Mouse (Mus musculus) midbrain, embryonic 15.5 days (tissue): Measurements from ENCODE around the gene Eps15. TPM values are rescaled to one million over a fixed set of nuclear protein-coding genes. Genes with fewer than 3 reads are reported as not detected.

Source experiments
- ATAC-seq: fragments of 200-750 bp; cut with Nextera tagmentation; replicated peaks from 2 replicates; pipeline ENCODE4 v1.8.0; 2017; ENCODE audit warnings: moderate TSS enrichment
- H3K27ac ChIP-seq: fragments of 300-500 bp; sonication (generic); 2 replicates; pipeline ENCODE4 v1.5.1; 2015; ENCODE audit warnings: mild to moderate bottlenecking, inconsistent platforms
- H3K27me3 ChIP-seq: fragments of 300-500 bp; sonication (generic); replicated peaks from 2 replicates; pipeline ENCODE4 v1.6.1; 2015; ENCODE audit warnings: inconsistent platforms
- H3K36me3 ChIP-seq: fragments of 300-500 bp; sonication (generic); replicated peaks from 2 replicates; pipeline ENCODE4 v1.6.1; 2015; ENCODE audit warnings: inconsistent platforms
- H3K4me1 ChIP-seq: fragments of 300-500 bp; sonication (generic); 2 replicates; pipeline ENCODE4 v1.6.1; 2015; ENCODE audit warnings: inconsistent platforms
- H3K4me2 ChIP-seq: fragments of 300-500 bp; sonication (generic); 2 replicates; pipeline ENCODE4 v1.6.1; 2015; ENCODE audit warnings: inconsistent platforms, mild to moderate bottlenecking, moderate library complexity
- H3K4me3 ChIP-seq: fragments of 300-500 bp; sonication (generic); 2 replicates; pipeline ENCODE4 v1.5.1; 2015; ENCODE audit warnings: mild to moderate bottlenecking, inconsistent platforms
- H3K9ac ChIP-seq: fragments of 300-500 bp; sonication (generic); 2 replicates; pipeline ENCODE4 v1.6.1; 2015; ENCODE audit warnings: mild to moderate bottlenecking, inconsistent platforms
- H3K9me3 ChIP-seq: fragments of 300-500 bp; sonication (generic); 2 replicates; pipeline ENCODE4 v1.6.1; 2016; ENCODE audit warnings: inconsistent platforms
- WGBS: fragments of 180-500 bp; shearing (Covaris S2); methylation state at CpG from one replicate; pipeline ENCODE4 v1.1.7; 2015; ENCODE audit warnings: mixed read lengths; 5-methylcytosine and 5-hydroxymethylcytosine counted together
- polyA plus RNA-seq: library from polyadenylated mRNA; unstranded; fragments of >200 nt; fragmentation: Nextera tagmentation; extraction: Ambion mirVana; gene quantifications from 2 replicates; pipeline ENCODE4 v1.2.1, GENCODE M21; 2015

The Eps15 gene
- polyA plus RNA-seq, 1 experiment from 2014 or later: 61.0 TPM

DNA sequence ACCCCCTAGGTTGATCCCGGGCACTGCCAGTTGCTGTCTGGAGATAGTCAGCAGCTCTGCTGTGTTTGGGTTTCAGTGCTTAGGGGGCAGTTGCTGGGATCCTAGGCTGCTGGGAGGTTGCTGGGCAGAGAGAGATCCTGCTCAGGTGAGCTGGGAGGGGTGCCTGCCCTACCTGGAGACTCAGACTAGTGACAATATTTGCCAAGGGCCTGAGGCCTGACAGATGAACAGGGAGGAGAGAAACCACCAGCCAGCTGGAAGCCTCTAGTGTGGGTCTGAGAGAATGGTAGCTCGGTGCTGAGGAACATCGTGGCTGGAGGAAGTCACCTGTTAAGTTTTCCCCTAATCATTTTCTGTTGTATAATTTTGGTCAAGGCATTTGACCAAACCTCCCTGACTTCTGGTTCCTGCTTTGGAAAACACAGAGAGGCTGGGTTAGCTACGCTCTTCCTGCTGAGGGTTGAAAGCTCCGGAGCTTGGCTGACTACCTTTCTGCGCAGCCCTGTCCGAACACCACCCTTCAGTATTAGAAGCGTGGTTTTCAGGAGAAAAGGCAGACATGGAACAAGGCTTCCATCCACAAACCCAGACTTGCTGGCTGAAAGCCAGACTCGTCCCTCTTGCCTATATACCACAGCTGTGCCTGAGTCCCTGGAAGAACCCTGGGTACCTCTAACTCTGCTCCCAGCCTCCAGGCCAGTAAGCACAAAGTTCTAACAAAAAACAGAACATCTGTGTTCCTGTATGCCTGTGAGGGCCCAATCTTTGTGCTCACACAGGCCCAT, 127.8 kb downstream of the Eps15 start:
- peak overlapping the region; percentile 90 for H3K4me2 ChIP-seq
- H3K36me3 ChIP-seq: no peaks in the 10 kb centered on the region
- 84% methylated on average over 9 of the region's 9 CpGs for WGBS
- no peaks in the 10 kb centered on the region for H3K9me3 ChIP-seq
- ATAC-seq: 0 out of 2 replicates have a peak, but pooled peaks have one; percentile 4
- H3K9ac ChIP-seq: no peak overlapping the region
- no peaks in the 10 kb centered on the region for H3K27me3 ChIP-seq
- H3K4me3 ChIP-seq: peak overlapping the region; percentile 75; the same call in 1 of the 2 replicates
- no peak overlapping the region for H3K27ac ChIP-seq
- peaks cover 9% of the 10 kb centered on the region for H3K4me1 ChIP-seq

DNA sequence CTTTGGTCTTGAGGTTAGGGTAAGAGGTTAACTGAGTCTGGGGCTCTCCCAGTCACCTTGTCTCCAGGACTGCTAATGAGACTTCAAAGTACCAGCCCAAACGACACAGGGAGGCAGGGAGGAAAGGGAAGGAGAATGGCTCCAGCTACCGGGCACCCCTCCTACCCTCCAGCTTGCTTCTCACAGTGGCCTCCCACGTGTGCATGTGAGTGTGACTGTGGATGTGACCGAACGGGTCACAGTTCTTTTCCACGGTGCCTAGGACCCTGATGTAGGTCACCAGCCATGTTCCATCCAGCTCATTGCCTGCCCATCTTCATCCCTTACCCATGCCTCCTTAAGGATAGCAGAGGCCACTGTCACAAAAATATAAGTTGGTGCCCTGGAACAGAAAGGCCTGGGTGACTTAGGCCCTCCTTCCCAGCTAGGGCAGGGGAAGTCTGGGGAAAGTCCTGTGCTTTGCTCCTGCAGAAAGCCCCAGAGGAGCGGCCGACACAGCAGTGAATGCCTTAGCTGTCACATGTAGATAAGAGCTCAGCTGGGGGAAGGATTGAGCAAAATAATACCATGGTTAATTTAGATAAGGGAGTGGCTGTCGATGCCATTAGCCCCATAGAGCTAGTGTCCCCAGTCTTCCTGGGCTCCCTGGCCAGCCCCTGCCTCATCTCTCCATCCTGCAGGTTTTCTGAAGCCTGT, 130.8 kb downstream of the Eps15 start:
- Histone ChIP-seq H3K4me2 (no peak overlapping the region), H3K9ac (no peak overlapping the region), H3K36me3 (no peaks in the 10 kb centered on the region), H3K4me1 (peaks cover 7% of the 10 kb centered on the region), H3K4me3 (no peak overlapping the region), H3K9me3 (no peaks in the 10 kb centered on the region), H3K27me3 (no peaks in the 10 kb centered on the region), H3K27ac (no peak overlapping the region)
- WGBS: 76% methylated on average over 9 of the region's 9 CpGs
- no peak for ATAC-seq

DNA sequence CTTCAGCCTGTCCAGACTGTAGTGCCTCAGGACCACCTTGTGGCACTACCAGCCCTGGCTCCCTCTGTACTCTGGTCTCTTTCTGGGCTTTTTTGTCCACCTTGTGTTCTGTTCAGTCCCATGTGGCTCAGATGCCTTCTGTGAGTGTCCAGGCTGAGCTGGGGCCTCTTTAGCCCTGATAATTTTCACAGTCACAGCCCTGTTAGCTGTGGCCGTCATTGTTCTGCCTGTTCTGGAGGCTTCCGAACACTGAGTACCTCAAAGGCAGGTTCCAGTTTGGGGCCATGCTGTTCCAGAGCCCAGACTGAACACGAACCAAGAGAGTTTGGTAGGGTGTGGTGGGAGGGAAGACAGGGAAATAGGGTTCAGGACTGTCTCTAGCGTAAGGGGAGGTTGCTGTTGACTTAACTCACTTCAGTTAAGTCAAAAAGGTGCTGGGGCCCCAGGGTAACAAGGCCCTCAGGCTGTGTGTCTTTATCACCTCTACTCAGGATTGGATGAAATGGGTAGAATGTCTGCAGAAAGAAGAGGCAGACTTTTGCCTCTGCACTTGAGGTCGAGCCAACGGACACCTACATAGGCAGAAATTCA, 131.4 kb downstream of the Eps15 start:
- H3K4me1 ChIP-seq: peaks cover under 1% of the 10 kb centered on the region; the same call in 1 of the 2 replicates
- no peaks in the 10 kb centered on the region for H3K36me3 ChIP-seq
- no peak overlapping the region for H3K4me2 ChIP-seq
- WGBS: 86% methylated on average over 6 of the region's 6 CpGs
- H3K4me3 ChIP-seq: no peak overlapping the region
- H3K9me3 ChIP-seq: no peaks in the 10 kb centered on the region
- no peak overlapping the region for H3K27ac ChIP-seq
- H3K27me3 ChIP-seq: no peaks in the 10 kb centered on the region
- ATAC-seq: no peak
- no peak overlapping the region for H3K9ac ChIP-seq

GRCm38 (mm10) chr4:109412233-109412632, 132.2 kb downstream of the Eps15 start:
- no peak overlapping the region for H3K4me3 ChIP-seq
- no peaks in the 10 kb centered on the region for H3K4me1 ChIP-seq
- no peaks in the 10 kb centered on the region for H3K9me3 ChIP-seq
- no peaks in the 10 kb centered on the region for H3K36me3 ChIP-seq
- WGBS: 90% methylated on average over 5 of the region's 5 CpGs
- no peaks in the 10 kb centered on the region for H3K27me3 ChIP-seq
- H3K4me2 ChIP-seq: no peak overlapping the region
- H3K27ac ChIP-seq: no peak overlapping the region
- H3K9ac ChIP-seq: no peak overlapping the region
- no peak for ATAC-seq

- no peak overlapping the region for H3K4me3 ChIP-seq
- no peaks in the 10 kb centered on the region for H3K4me1 ChIP-seq
- H3K27me3 ChIP-seq: no peaks in the 10 kb centered on the region
- H3K9me3 ChIP-seq: no peaks in the 10 kb centered on the region
- WGBS: 91% methylated on average over 1 of the region's 1 CpGs
- no peak overlapping the region for H3K9ac ChIP-seq
- H3K27ac ChIP-seq: no peak overlapping the region
- ATAC-seq: no peak
- H3K36me3 ChIP-seq: no peaks in the 10 kb centered on the region
- H3K4me2 ChIP-seq: no peak overlapping the region
These were observed 137.9 kb downstream of the Eps15 start for GRCm38 (mm10) chr4:109417998-109418397.

DNA sequence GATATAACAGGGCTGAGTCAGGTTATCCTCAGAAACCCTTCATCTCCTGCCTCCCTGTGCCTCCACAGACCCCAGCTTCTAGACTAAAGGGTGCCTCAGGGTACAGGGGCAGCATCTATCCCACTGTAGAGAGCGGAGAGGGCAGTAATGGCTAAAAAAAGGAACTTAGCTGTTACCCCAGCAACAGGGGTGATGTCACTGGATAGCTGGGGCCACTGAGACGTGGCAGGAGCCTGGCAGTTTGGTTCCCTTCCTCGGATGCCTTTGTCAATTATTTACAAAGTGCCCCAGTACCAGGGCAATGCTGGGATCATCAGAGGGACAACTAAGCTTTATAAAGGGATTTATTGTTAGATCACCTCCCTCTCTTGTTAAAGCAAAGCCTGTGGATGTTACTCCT, 138.9 kb downstream of the Eps15 start:
- no peak overlapping the region for H3K9ac ChIP-seq
- no peaks in the 10 kb centered on the region for H3K9me3 ChIP-seq
- no peak for ATAC-seq
- no peak overlapping the region for H3K4me3 ChIP-seq
- H3K4me2 ChIP-seq: no peak overlapping the region
- H3K4me1 ChIP-seq: no peaks in the 10 kb centered on the region
- no peaks in the 10 kb centered on the region for H3K36me3 ChIP-seq
- 18% methylated on average over 3 of the region's 3 CpGs for WGBS
- H3K27ac ChIP-seq: no peak overlapping the region
- no peaks in the 10 kb centered on the region for H3K27me3 ChIP-seq

DNA sequence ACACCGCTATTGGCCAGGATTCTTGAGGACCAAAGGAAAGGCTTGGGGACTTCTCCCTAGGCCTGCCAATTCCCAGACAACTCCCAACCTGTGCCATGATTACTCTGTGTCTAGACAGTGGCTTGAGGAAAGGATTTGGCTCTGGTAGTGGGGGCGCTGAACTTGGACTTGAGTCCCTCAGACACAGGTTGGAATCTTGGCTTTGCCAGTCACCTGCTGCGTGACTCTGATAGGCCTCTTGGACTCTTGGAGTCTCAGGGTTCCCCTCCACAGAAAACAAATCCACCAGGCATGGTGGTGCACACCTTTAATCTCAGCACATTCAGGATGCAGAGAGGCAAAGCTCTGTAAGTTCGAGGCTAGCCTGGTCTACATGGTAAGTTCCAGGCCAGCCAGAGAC, 139.5 kb downstream of the Eps15 start:
- Histone ChIP-seq H3K4me2 (no peak overlapping the region), H3K4me1 (no peaks in the 10 kb centered on the region), H3K27me3 (no peaks in the 10 kb centered on the region), H3K9ac (no peak overlapping the region), H3K36me3 (no peaks in the 10 kb centered on the region), H3K9me3 (no peaks in the 10 kb centered on the region), H3K27ac (no peak overlapping the region), H3K4me3 (no peak overlapping the region)
- 87% methylated on average over 4 of the region's 4 CpGs for WGBS
- ATAC-seq: no peak

DNA sequence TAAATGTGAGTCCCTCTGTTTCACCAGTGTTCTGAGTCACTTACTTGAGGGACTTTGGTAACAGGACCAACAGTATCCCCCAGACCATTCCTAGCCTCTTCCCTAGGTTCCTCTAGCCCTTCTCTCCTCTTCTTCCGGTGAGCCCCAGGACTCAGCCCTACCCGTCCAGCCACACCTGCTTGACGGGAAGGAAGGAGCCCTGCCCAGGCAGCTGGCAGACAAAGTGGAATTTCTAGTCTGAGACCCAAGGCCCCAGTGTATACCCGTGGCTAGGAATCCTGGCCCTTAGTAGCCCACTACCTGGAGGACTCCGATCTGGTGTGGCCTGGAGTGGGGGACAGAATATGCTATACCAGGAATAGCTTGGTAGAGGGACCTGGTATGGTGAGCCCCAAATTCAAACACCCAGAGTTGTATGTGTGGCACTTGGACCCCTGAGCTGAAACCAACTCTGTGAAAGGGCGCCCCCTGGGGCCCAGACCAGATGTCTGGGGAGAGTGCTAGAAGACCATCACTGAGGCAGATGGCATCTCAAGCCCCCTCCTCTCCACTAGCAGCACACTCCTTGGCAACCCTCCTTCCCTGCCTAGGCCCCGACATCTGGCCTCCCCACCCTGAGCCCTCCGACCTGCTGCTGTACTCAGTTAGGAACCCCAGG, 140.2 kb downstream of the Eps15 start:
- H3K9ac ChIP-seq: no peak overlapping the region
- no peaks in the 10 kb centered on the region for H3K27me3 ChIP-seq
- 78% methylated on average over 8 of the region's 8 CpGs for WGBS
- H3K27ac ChIP-seq: no peak overlapping the region
- ATAC-seq: 0 out of 2 replicates have a peak, but pooled peaks have one; percentile 37
- no peak overlapping the region for H3K4me2 ChIP-seq
- no peaks in the 10 kb centered on the region for H3K9me3 ChIP-seq
- H3K4me3 ChIP-seq: no peak overlapping the region
- H3K4me1 ChIP-seq: no peaks in the 10 kb centered on the region
- no peaks in the 10 kb centered on the region for H3K36me3 ChIP-seq

DNA sequence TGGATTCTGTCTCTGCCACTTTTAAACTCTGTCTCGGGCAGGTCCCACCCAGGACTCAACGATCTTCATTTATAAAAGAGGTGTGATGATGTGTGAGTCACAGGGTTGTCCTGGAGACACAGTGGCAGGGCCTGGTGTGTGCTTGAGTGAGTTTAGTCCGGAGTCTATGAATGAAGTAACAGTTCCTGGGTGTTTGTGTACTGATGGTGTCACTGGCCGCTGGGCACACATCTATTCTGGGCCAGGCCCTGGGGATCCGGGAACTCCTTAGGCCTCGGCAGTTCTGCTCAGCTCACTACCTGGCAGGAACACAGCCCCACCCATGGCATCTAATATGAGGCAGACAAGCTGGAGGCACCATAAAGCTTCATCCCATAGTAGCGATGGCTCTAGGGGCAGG, 141.5 kb downstream of the Eps15 start:
- Histone ChIP-seq H3K4me1 (no peaks in the 10 kb centered on the region), H3K36me3 (no peaks in the 10 kb centered on the region), H3K9ac (no peak overlapping the region), H3K27ac (no peak overlapping the region), H3K4me2 (no peak overlapping the region), H3K27me3 (no peaks in the 10 kb centered on the region), H3K4me3 (no peak overlapping the region), H3K9me3 (no peaks in the 10 kb centered on the region)
- WGBS: 87% methylated on average over 7 of the region's 7 CpGs
- ATAC-seq: no peak

DNA sequence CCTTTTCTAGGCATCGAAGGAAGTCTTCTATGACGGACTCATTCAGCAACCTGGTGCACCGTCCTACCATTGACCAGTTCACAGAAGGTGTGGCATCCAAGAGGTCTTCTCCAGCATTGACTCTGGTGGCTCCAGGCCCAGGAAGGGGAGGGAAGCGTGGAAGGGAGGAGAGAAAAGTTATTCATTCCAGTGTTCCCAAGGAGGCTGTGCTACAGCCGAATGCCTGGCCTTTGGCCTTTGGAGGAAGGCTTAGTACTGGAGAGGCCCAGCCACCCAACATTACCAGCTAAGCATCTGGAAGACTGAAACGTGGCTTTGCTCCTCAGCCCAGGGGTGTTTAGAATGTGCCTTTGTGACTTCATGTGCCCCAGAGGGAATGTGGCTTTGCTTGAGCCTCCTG, 142.4 kb downstream of the Eps15 start:
- Histone ChIP-seq H3K36me3 (no peaks in the 10 kb centered on the region), H3K4me3 (no peak overlapping the region), H3K4me1 (no peaks in the 10 kb centered on the region), H3K27me3 (no peaks in the 10 kb centered on the region), H3K9ac (no peak overlapping the region), H3K9me3 (no peaks in the 10 kb centered on the region), H3K4me2 (no peak overlapping the region), H3K27ac (no peak overlapping the region)
- ATAC-seq: no peak
- 75% methylated on average over 6 of the region's 6 CpGs for WGBS

- H3K4me1 ChIP-seq: no peaks in the 10 kb centered on the region
These were observed 143.4 kb downstream of the Eps15 start for GRCm38 (mm10) chr4:109423438-109423837.

DNA sequence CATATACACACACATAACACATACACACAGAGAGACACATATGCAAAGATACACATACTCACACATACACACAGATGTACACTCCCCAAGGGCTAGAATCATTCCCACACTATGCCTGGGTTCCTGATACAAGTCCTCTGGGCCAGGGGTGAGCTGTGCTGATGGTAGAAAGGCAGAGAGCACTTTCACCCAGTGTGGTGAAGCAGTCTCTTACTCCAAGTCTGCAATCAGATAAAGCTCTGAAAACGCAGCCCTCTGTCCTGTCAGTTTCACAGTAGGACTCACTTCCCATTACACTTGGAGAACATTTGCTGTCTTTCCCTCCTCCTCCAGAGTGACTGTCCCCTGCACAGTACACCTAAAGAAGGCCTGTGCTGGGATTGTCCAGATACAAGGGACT, 147.0 kb downstream of the Eps15 start:
- 66% methylated on average over 1 of the region's 1 CpGs for WGBS
- ATAC-seq: no peak
- no peaks in the 10 kb centered on the region for H3K9me3 ChIP-seq
- H3K27ac ChIP-seq: no peak overlapping the region
- H3K4me1 ChIP-seq: peaks cover 2% of the 10 kb centered on the region; the same call in 1 of the 2 replicates
- no peak overlapping the region for H3K4me3 ChIP-seq
- no peak overlapping the region for H3K4me2 ChIP-seq
- no peaks in the 10 kb centered on the region for H3K36me3 ChIP-seq
- H3K27me3 ChIP-seq: no peaks in the 10 kb centered on the region
- H3K9ac ChIP-seq: no peak overlapping the region

More at GRCm38 (mm10) chr4:109423438-109423837, 143.4 kb downstream of the Eps15 start:
- H3K27ac ChIP-seq: no peak overlapping the region
- no peaks in the 10 kb centered on the region for H3K9me3 ChIP-seq
- no peaks in the 10 kb centered on the region for H3K36me3 ChIP-seq
- H3K4me3 ChIP-seq: no peak overlapping the region
- no peak overlapping the region for H3K9ac ChIP-seq
- ATAC-seq: no peak
- H3K4me2 ChIP-seq: no peak overlapping the region
- H3K27me3 ChIP-seq: no peaks in the 10 kb centered on the region
- WGBS: 72% methylated on average over 2 of the region's 2 CpGs
